ENCODE assay signal across 18 mouse cellular contexts in the genomic region with DNA sequence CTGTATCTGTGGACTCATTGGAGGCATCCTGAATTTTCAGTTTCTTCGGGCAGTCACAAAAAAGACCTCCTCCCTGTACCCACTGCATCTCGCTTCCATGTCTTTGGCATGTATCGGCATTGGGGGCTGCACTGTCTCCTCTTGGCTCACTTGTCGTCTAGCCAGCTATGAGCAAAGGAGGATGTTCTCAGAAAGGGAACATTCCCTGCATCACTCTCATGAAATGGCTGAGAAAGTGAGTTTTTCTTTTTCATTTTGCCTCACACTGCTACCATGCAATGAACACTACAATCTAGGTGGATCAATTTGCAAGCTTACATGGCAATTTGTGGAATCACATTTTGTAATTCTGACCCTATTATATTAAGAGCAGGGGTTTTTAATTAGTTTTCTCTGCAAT.
DNase-seq lines count a peak whose midpoint lies in the region; ATAC-seq and TF ChIP-seq lines count a peak whose summit lies in the region.
"Had no signal": no experiment of that assay in that cellular context is flagged by ENCODE, and none has a peak within 500 bp of the region (broad histone marks: within the 10 kb centered on the region; RNA-seq: fewer than 3 reads in every experiment).

No protein-coding gene starts in this region.

- H3K4me2 ChIP-seq in forebrain, embryonic 14.5 days (ENCODE audit: low read length): peak overlapping the region; percentile 0; the same call in 1 of the 2 replicates
- no peak overlapping the region for H3K4me2 ChIP-seq in hindbrain, embryonic 15.5 days
- H3K4me2 ChIP-seq in midbrain, embryonic 16.5 days (ENCODE audit: low read length): no peak overlapping the region
- H3K4me2 ChIP-seq in intestine, postnatal 0 days (replicated peaks; ENCODE audit: low read depth): no peak overlapping the region
- H3K4me2 ChIP-seq: heart, embryonic 15.5 days; stomach, embryonic 15.5 days had no signal

- H3K27ac ChIP-seq in layer of hippocampus, adult 2 months: peak overlapping the region; percentile 61
- H3K27ac ChIP-seq in forebrain, embryonic 14.5 days (ENCODE audit: low read depth, low read length): peak overlapping the region; percentile 57
- H3K27ac ChIP-seq in hindbrain, embryonic 15.5 days (replicated peaks): peak overlapping the region; percentile 53
- H3K27ac ChIP-seq in midbrain, embryonic 16.5 days (ENCODE audit: low read length): peak overlapping the region; percentile 71
- H3K27ac ChIP-seq in intestine, postnatal 0 days (ENCODE audit: low read depth, low read length): no peak overlapping the region
- H3K27ac ChIP-seq: heart, embryonic 15.5 days; macrophage; stomach, embryonic 15.5 days had no signal

- no peak overlapping the region for H3K4me3 ChIP-seq in layer of hippocampus, adult 2 months
- H3K4me3 ChIP-seq in forebrain, embryonic 14.5 days (ENCODE audit: low read depth, low read length): no peak overlapping the region
- no peak overlapping the region for H3K4me3 ChIP-seq in hindbrain, embryonic 15.5 days
- H3K4me3 ChIP-seq in midbrain, embryonic 16.5 days (ENCODE audit: low read depth, low read length): no peak overlapping the region
- H3K4me3 ChIP-seq in intestine, postnatal 0 days (ENCODE audit: low read depth, low read length): no peak overlapping the region
- H3K4me3 ChIP-seq: heart, embryonic 15.5 days; stomach, embryonic 15.5 days had no signal

- H3K27me3 ChIP-seq in forebrain, embryonic 14.5 days (replicated peaks; ENCODE audit: control insufficient read depth, insufficient read depth, low read length): no peaks in the 10 kb centered on the region
- H3K27me3 ChIP-seq in hindbrain, embryonic 15.5 days: no peaks in the 10 kb centered on the region
- no peaks in the 10 kb centered on the region for H3K27me3 ChIP-seq in midbrain, embryonic 16.5 days (ENCODE audit: control insufficient read depth, insufficient read depth, low read depth, low read length)
- H3K27me3 ChIP-seq in intestine, postnatal 0 days (replicated peaks; ENCODE audit: control insufficient read depth, insufficient read depth, low read length): no peaks in the 10 kb centered on the region
- H3K27me3 ChIP-seq: heart, embryonic 15.5 days; stomach, embryonic 15.5 days had no signal

- peak; percentile 83 for ATAC-seq in forebrain, embryonic 14.5 days
- peak; percentile 61; the same call in 1 of the 2 replicates for ATAC-seq in hindbrain, embryonic 15.5 days (ENCODE audit: low FRiP score, low read depth)
- peak; percentile 56 for ATAC-seq in midbrain, embryonic 16.5 days
- ATAC-seq in intestine, postnatal 0 days: no peak
- ATAC-seq: activated CD4-positive, CD25-positive, alpha-beta regulatory T cell, adult 4 months had no signal

- 7% methylated on average over 4 of the region's 4 CpGs for WGBS in forebrain, embryonic 14.5 days
- 35% methylated on average over 4 of the region's 4 CpGs for WGBS in hindbrain, embryonic 15.5 days
- 25% methylated on average over 4 of the region's 4 CpGs for WGBS in midbrain, embryonic 16.5 days
- WGBS in intestine, postnatal 0 days: 87% methylated on average over 4 of the region's 4 CpGs

- no peaks in the 10 kb centered on the region for H3K36me3 ChIP-seq in forebrain, embryonic 14.5 days (ENCODE audit: control insufficient read depth, insufficient read depth, low read length)
- no peaks in the 10 kb centered on the region for H3K36me3 ChIP-seq in hindbrain, embryonic 15.5 days
- no peaks in the 10 kb centered on the region; the same call in 1 of the 2 replicates for H3K36me3 ChIP-seq in midbrain, embryonic 16.5 days (ENCODE audit: control insufficient read depth, insufficient read depth, low read length)
- H3K36me3 ChIP-seq in intestine, postnatal 0 days (ENCODE audit: control insufficient read depth, insufficient read depth): no peaks in the 10 kb centered on the region
- H3K36me3 ChIP-seq: heart, embryonic 15.5 days; stomach, embryonic 15.5 days had no signal

- DNase-seq in layer of hippocampus, adult 2 months (ENCODE audit: low spot score in 2 of 2): no peak
- no peak for DNase-seq in layer of hippocampus, adult 8-10 months (ENCODE audit: low spot score in 2 of 2)
- peak; percentile 49 for DNase-seq in forebrain, embryonic 14.5 days (ENCODE audit: low spot score)
- no peak for DNase-seq in lung, postnatal 25 days (ENCODE audit: low spot score)
- DNase-seq in left cerebral cortex, adult 8-10 months (ENCODE audit: low spot score in 2 of 2): no peak
- DNase-seq: cerebellum, postnatal 36 days; heart, adult 18-20 months; kidney, adult 8-10 months; liver; lung, adult 18-20 months; spleen, adult 18-20 months had no signal

- TF ChIP-seq CTCF in layer of hippocampus, adult 2 months (conservative IDR thresholded peaks at IDR 0.05): no peak
- no peak for TF ChIP-seq CTCF in intestine, postnatal 0 days (IDR thresholded peaks at IDR 0.05; ENCODE audit: low read depth)

- H3K9ac ChIP-seq in forebrain, embryonic 14.5 days (ENCODE audit: low read length): no peak overlapping the region
- H3K9ac ChIP-seq in hindbrain, embryonic 15.5 days: no peak overlapping the region
- no peak overlapping the region for H3K9ac ChIP-seq in midbrain, embryonic 16.5 days (ENCODE audit: low read depth, low read length)
- no peak overlapping the region for H3K9ac ChIP-seq in intestine, postnatal 0 days (ENCODE audit: low read depth, low read length)
- H3K9ac ChIP-seq: heart, embryonic 15.5 days; stomach, embryonic 15.5 days had no signal

- no peaks in the 10 kb centered on the region for H3K9me3 ChIP-seq in forebrain, embryonic 14.5 days (replicated peaks; ENCODE audit: control insufficient read depth, low read length)
- no peaks in the 10 kb centered on the region for H3K9me3 ChIP-seq in hindbrain, embryonic 15.5 days
- H3K9me3 ChIP-seq in midbrain, embryonic 16.5 days (replicated peaks; ENCODE audit: control insufficient read depth, low read length, poor library complexity, severe bottlenecking): no peaks in the 10 kb centered on the region
- no peaks in the 10 kb centered on the region for H3K9me3 ChIP-seq in intestine, postnatal 0 days (ENCODE audit: control insufficient read depth)
- H3K9me3 ChIP-seq: heart, embryonic 15.5 days; stomach, embryonic 15.5 days had no signal

- H3K4me1 ChIP-seq in forebrain, embryonic 14.5 days (ENCODE audit: control insufficient read depth, insufficient read depth, low read length): peaks cover 9% of the 10 kb centered on the region
- H3K4me1 ChIP-seq in hindbrain, embryonic 15.5 days (replicated peaks): no peaks in the 10 kb centered on the region; the same call in 1 of the 2 replicates
- peaks cover 4% of the 10 kb centered on the region for H3K4me1 ChIP-seq in midbrain, embryonic 16.5 days (ENCODE audit: control insufficient read depth, insufficient read depth, low read length)
- H3K4me1 ChIP-seq in intestine, postnatal 0 days (replicated peaks; ENCODE audit: control insufficient read depth, insufficient read depth, low read length): no peaks in the 10 kb centered on the region
- H3K4me1 ChIP-seq: heart, embryonic 15.5 days; stomach, embryonic 15.5 days had no signal
